Comparison of ENCODE assay signal across 8 mouse cellular contexts in genomic region chr15:78983436-78984285, GRCm38 (mm10). TPM values are rescaled to one million over a fixed set of nuclear protein-coding genes. Genes with fewer than 3 reads are reported as not detected.
DNase-seq lines count a peak whose midpoint lies in the region; ATAC-seq and TF ChIP-seq lines count a peak whose summit lies in the region.

No protein-coding gene starts in this region.

- H3K27ac ChIP-seq in cerebellum, adult 2 months (ENCODE audit: insufficient read depth, low read length), result peak overlapping the region; percentile 15; the same call in 1 of the 2 replicates
- peak overlapping the region; percentile 61 for H3K27ac ChIP-seq in forebrain, embryonic 13.5 days
- H3K27ac ChIP-seq in limb, embryonic 11.5 days (replicated peaks; ENCODE audit: low read depth, low read length), result peak overlapping the region; percentile 89
- H3K27ac ChIP-seq in midbrain, embryonic 10.5 days (replicated peaks), result peak overlapping the region; percentile 91
- H3K27ac ChIP-seq in stomach, postnatal 0 days (replicated peaks), result peak overlapping the region; percentile 97

- peaks cover 59% of the 10 kb centered on the region for H3K4me1 ChIP-seq in cerebellum, adult 2 months (ENCODE audit: control insufficient read depth, insufficient read depth, low read length)
- peaks cover 56% of the 10 kb centered on the region for H3K4me1 ChIP-seq in forebrain, embryonic 13.5 days
- peaks cover 23% of the 10 kb centered on the region for H3K4me1 ChIP-seq in limb, embryonic 11.5 days (ENCODE audit: control insufficient read depth, insufficient read depth, low read length)
- peaks cover 64% of the 10 kb centered on the region for H3K4me1 ChIP-seq in midbrain, embryonic 10.5 days
- H3K4me1 ChIP-seq in stomach, postnatal 0 days (replicated peaks; ENCODE audit: control insufficient read depth, insufficient read depth), result peaks cover 4% of the 10 kb centered on the region

- no peak for TF ChIP-seq EP300 in stomach, postnatal 0 days (optimal IDR thresholded peaks at IDR 0.05)

- ATAC-seq in forebrain, embryonic 13.5 days, result peak; percentile 46
- ATAC-seq in limb, embryonic 11.5 days (ENCODE audit: insufficient number of reproducible peaks, low FRiP score, low TSS enrichment, low read depth), result peak; percentile 65
- ATAC-seq in stomach, postnatal 0 days (ENCODE audit: low FRiP score, low TSS enrichment), result peak; percentile 38

- no peaks in the 10 kb centered on the region for H3K9me3 ChIP-seq in forebrain, embryonic 13.5 days (replicated peaks)
- no peaks in the 10 kb centered on the region for H3K9me3 ChIP-seq in limb, embryonic 11.5 days (ENCODE audit: control insufficient read depth, low read length)
- no peaks in the 10 kb centered on the region for H3K9me3 ChIP-seq in midbrain, embryonic 10.5 days (replicated peaks)
- no peaks in the 10 kb centered on the region for H3K9me3 ChIP-seq in stomach, postnatal 0 days (ENCODE audit: control insufficient read depth, low read length)

- H3K4me2 ChIP-seq in forebrain, embryonic 13.5 days, result peak overlapping the region; percentile 91
- H3K4me2 ChIP-seq in limb, embryonic 11.5 days (ENCODE audit: low read depth, severe bottlenecking), result peak overlapping the region; percentile 92
- H3K4me2 ChIP-seq in stomach, postnatal 0 days (replicated peaks; ENCODE audit: low read depth), result peak overlapping the region; percentile 92

- peak; percentile 27 to 32 for DNase-seq in cerebellum, adult 2 months
- no peak for DNase-seq in cerebellum, postnatal 36 days
- DNase-seq in adrenal gland, postnatal 36 days, result peak; percentile 73 to 76
- peak; percentile 71 for DNase-seq in heart, postnatal 4 days
- peak; percentile 70 for DNase-seq in limb, embryonic 11.5 days (ENCODE audit: low spot score)
- DNase-seq in midbrain, embryonic 10.5 days (ENCODE audit: low spot score), result peak; percentile 62
- DNase-seq in stomach, postnatal 0 days (ENCODE audit: low spot score), result peak; percentile 68

- TF ChIP-seq POLR2A in cerebellum, adult 2 months (IDR thresholded peaks at IDR 0.05; ENCODE audit: borderline replicate concordance, insufficient read depth, low read length), result no peak

- peak overlapping the region; percentile 80 for H3K9ac ChIP-seq in forebrain, embryonic 13.5 days
- peak overlapping the region; percentile 85 for H3K9ac ChIP-seq in limb, embryonic 11.5 days (ENCODE audit: low read length)
- H3K9ac ChIP-seq in stomach, postnatal 0 days (ENCODE audit: low read length), result peak overlapping the region; percentile 90

- TF ChIP-seq CTCF in cerebellum, adult 2 months (IDR thresholded peaks at IDR 0.05; ENCODE audit: borderline replicate concordance, insufficient read depth, low read depth, low read length), result no peak
- peak; percentile 17; the same call in 1 of the 2 replicates for TF ChIP-seq CTCF in stomach, postnatal 0 days (IDR thresholded peaks at IDR 0.05; ENCODE audit: low read depth)

- H3K4me3 ChIP-seq in cerebellum, adult 2 months (replicated peaks; ENCODE audit: insufficient read depth, low read depth, low read length), result peak overlapping the region; percentile 65
- peak overlapping the region; percentile 68 for H3K4me3 ChIP-seq in forebrain, embryonic 13.5 days
- peak overlapping the region; percentile 87 for H3K4me3 ChIP-seq in limb, embryonic 11.5 days (ENCODE audit: low read depth, low read length)
- peak overlapping the region; percentile 95 for H3K4me3 ChIP-seq in midbrain, embryonic 10.5 days
- H3K4me3 ChIP-seq in stomach, postnatal 0 days (ENCODE audit: low read depth, low read length), result peak overlapping the region; percentile 93

- 11% methylated on average over 21 of the region's 21 CpGs for WGBS in cerebellum, adult 2 months
- WGBS in forebrain, embryonic 13.5 days, result under 1% methylated on average over 21 of the region's 21 CpGs
- under 1% methylated on average over 21 of the region's 21 CpGs for WGBS in limb, embryonic 11.5 days
- WGBS in midbrain, embryonic 10.5 days, result under 1% methylated on average over 21 of the region's 21 CpGs
- 1% methylated on average over 21 of the region's 21 CpGs for WGBS in stomach, postnatal 0 days

- peaks cover 18% of the 10 kb centered on the region; the same call in 1 of the 2 replicates for H3K36me3 ChIP-seq in forebrain, embryonic 13.5 days (ENCODE audit: poor library complexity, severe bottlenecking)
- H3K36me3 ChIP-seq in limb, embryonic 11.5 days (ENCODE audit: control insufficient read depth, insufficient read depth, low read length), result peaks cover 7% of the 10 kb centered on the region
- H3K36me3 ChIP-seq in midbrain, embryonic 10.5 days, result peaks cover 12% of the 10 kb centered on the region
- peaks cover 3% of the 10 kb centered on the region; the same call in 1 of the 2 replicates for H3K36me3 ChIP-seq in stomach, postnatal 0 days (ENCODE audit: control insufficient read depth, insufficient read depth, low read length)

- H3K27me3 ChIP-seq in cerebellum, adult 2 months (ENCODE audit: control insufficient read depth, insufficient read depth, low read length), result no peaks in the 10 kb centered on the region
- no peaks in the 10 kb centered on the region for H3K27me3 ChIP-seq in forebrain, embryonic 13.5 days
- no peaks in the 10 kb centered on the region for H3K27me3 ChIP-seq in limb, embryonic 11.5 days (ENCODE audit: control insufficient read depth, insufficient read depth, low read length)
- H3K27me3 ChIP-seq in midbrain, embryonic 10.5 days (ENCODE audit: low read depth, poor library complexity, severe bottlenecking), result no peaks in the 10 kb centered on the region
- no peaks in the 10 kb centered on the region for H3K27me3 ChIP-seq in stomach, postnatal 0 days (ENCODE audit: control insufficient read depth, insufficient read depth, low read length)

RNA-seq across cellular contexts. Expression of gene Triobp, which starts 36.1 kb away (rescaled TPM):
- polyA plus RNA-seq in cerebellum, adult 2 months (2012; rRNA removed), result 35.3 and 39.4 TPM in 2 replicates
- total RNA-seq in adrenal gland, postnatal 36 days (2021), result 100 to 1,000 TPM; 111 to 142 TPM
- polyA plus RNA-seq in forebrain, embryonic 13.5 days (2015; fragmentation: Nextera tagmentation; extraction: Ambion mirVana), result 35.6 and 39.2 TPM in 2 replicates
- total RNA-seq in heart, postnatal 4 days (2021), result 10 to 100 TPM; 59.0 to 68.2 TPM
- polyA plus RNA-seq in limb, embryonic 11.5 days (2014; fragmentation: Nextera tagmentation; extraction: Ambion mirVana), result 47.9 and 50.8 TPM in 2 replicates
- polyA plus RNA-seq in midbrain, embryonic 10.5 days (2016; fragmentation: Nextera tagmentation; extraction: Ambion mirVana), result 39.7 and 39.8 TPM in 2 replicates
- polyA plus RNA-seq in stomach, postnatal 0 days (2015; fragmentation: Nextera tagmentation; extraction: Ambion mirVana), result 22.4 and 30.6 TPM in 2 replicates

RNA-seq across cellular contexts. Expression of gene H1f0, which starts 44.6 kb away (rescaled TPM):
- polyA plus RNA-seq in cerebellum, adult 2 months (2012; rRNA removed), result 197 and 242 TPM in 2 replicates
- total RNA-seq in adrenal gland, postnatal 36 days (2021), result 100 to 1,000 TPM; 127 to 173 TPM
- 546 and 569 TPM in 2 replicates for polyA plus RNA-seq in forebrain, embryonic 13.5 days (2015; fragmentation: Nextera tagmentation; extraction: Ambion mirVana)
- 100 to 1,000 TPM; 262 to 304 TPM for total RNA-seq in heart, postnatal 4 days (2021)
- polyA plus RNA-seq in limb, embryonic 11.5 days (2014; fragmentation: Nextera tagmentation; extraction: Ambion mirVana), result 271 and 369 TPM in 2 replicates
- polyA plus RNA-seq in midbrain, embryonic 10.5 days (2016; fragmentation: Nextera tagmentation; extraction: Ambion mirVana), result 421 and 499 TPM in 2 replicates
- polyA plus RNA-seq in stomach, postnatal 0 days (2015; fragmentation: Nextera tagmentation; extraction: Ambion mirVana), result 285 and 309 TPM in 2 replicates

RNA-seq across cellular contexts. Expression of gene Nol12, which starts 48.9 kb away (rescaled TPM):
- 30.7 and 34.4 TPM in 2 replicates for polyA plus RNA-seq in cerebellum, adult 2 months (2012; rRNA removed)
- total RNA-seq in adrenal gland, postnatal 36 days (2021), result 10 to 100 TPM; 41.5 to 47.4 TPM
- 50.3 and 59.3 TPM in 2 replicates for polyA plus RNA-seq in forebrain, embryonic 13.5 days (2015; fragmentation: Nextera tagmentation; extraction: Ambion mirVana)
- 10 to 100 TPM; 20.2 to 22.6 TPM for total RNA-seq in heart, postnatal 4 days (2021)
- polyA plus RNA-seq in limb, embryonic 11.5 days (2014; fragmentation: Nextera tagmentation; extraction: Ambion mirVana), result 72.7 and 76.3 TPM in 2 replicates
- polyA plus RNA-seq in midbrain, embryonic 10.5 days (2016; fragmentation: Nextera tagmentation; extraction: Ambion mirVana), result 62.7 and 71.2 TPM in 2 replicates
- 32.3 and 36.4 TPM in 2 replicates for polyA plus RNA-seq in stomach, postnatal 0 days (2015; fragmentation: Nextera tagmentation; extraction: Ambion mirVana)

RNA-seq across cellular contexts. Expression of gene Lgals1, which starts 57.1 kb away (rescaled TPM):
- 64.7 and 71.7 TPM in 2 replicates for polyA plus RNA-seq in cerebellum, adult 2 months (2012; rRNA removed)
- 100 to 1,000 TPM; 303 to 486 TPM for total RNA-seq in adrenal gland, postnatal 36 days (2021)
- polyA plus RNA-seq in forebrain, embryonic 13.5 days (2015; fragmentation: Nextera tagmentation; extraction: Ambion mirVana), result 91.7 and 110 TPM in 2 replicates
- 100 to 1,000 TPM; 465 to 471 TPM for total RNA-seq in heart, postnatal 4 days (2021)
- polyA plus RNA-seq in limb, embryonic 11.5 days (2014; fragmentation: Nextera tagmentation; extraction: Ambion mirVana), result 567 and 570 TPM in 2 replicates
- polyA plus RNA-seq in midbrain, embryonic 10.5 days (2016; fragmentation: Nextera tagmentation; extraction: Ambion mirVana), result 341 and 392 TPM in 2 replicates
- polyA plus RNA-seq in stomach, postnatal 0 days (2015; fragmentation: Nextera tagmentation; extraction: Ambion mirVana), result 1,326 and 1,632 TPM in 2 replicates

RNA-seq across cellular contexts. Expression of gene Galr3, which starts 58.0 kb away (rescaled TPM):
- 0.11 and 0.26 TPM in 2 replicates for polyA plus RNA-seq in cerebellum, adult 2 months (2012; rRNA removed)
- total RNA-seq in adrenal gland, postnatal 36 days (2021), result under 1 TPM; 0.30 to 0.36 TPM
- polyA plus RNA-seq in forebrain, embryonic 13.5 days (2015; fragmentation: Nextera tagmentation; extraction: Ambion mirVana), result not detected in 2 replicates
- not detected for total RNA-seq in heart, postnatal 4 days (2021)
- polyA plus RNA-seq in limb, embryonic 11.5 days (2014; fragmentation: Nextera tagmentation; extraction: Ambion mirVana), result not detected in 2 replicates
- polyA plus RNA-seq in midbrain, embryonic 10.5 days (2016; fragmentation: Nextera tagmentation; extraction: Ambion mirVana), result not detected in 2 replicates
- polyA plus RNA-seq in stomach, postnatal 0 days (2015; fragmentation: Nextera tagmentation; extraction: Ambion mirVana), result 0.31 and 0.34 TPM in 2 replicates

Comparison
In these comparisons a context has a peak if more than half of its experiments do, and no peak if none do; other contexts are left out.
1. DNase-seq: peak in cerebellum, adult 2 months (2 of 2), adrenal gland, postnatal 36 days (2 of 2), heart, postnatal 4 days (single experiment), limb, embryonic 11.5 days (single experiment), midbrain, embryonic 10.5 days (single experiment) and stomach, postnatal 0 days (single experiment); none in cerebellum, postnatal 36 days (0 of 2).
2. H3K27ac ChIP-seq: peak in every context shown above with its lines; median percentile 97 in stomach, postnatal 0 days; 91 in midbrain, embryonic 10.5 days; 89 in limb, embryonic 11.5 days; 61 in forebrain, embryonic 13.5 days; 15 in cerebellum, adult 2 months.
3. Peak in every context shown above with its lines, with median percentiles within 50 percentile points of each other: H3K4me3 ChIP-seq, ATAC-seq, H3K4me2 ChIP-seq and H3K9ac ChIP-seq.